Mouse (Mus musculus) C2C12 (cell line): ENCODE measurements around the gene Dnaaf3. TPM values are rescaled to one million over a fixed set of nuclear protein-coding genes. Genes with fewer than 3 reads are reported as not detected.

Source experiments
- H3K27me3 ChIP-seq: one replicate; pipeline ENCODE4 v1.6.1; 2011; ENCODE audit not compliant: control insufficient read depth, insufficient read depth, insufficient read length
- H3K36me3 ChIP-seq: one replicate; pipeline ENCODE4 v1.6.1; 2011; ENCODE audit not compliant: control insufficient read depth, insufficient read depth
- H3K4me3 ChIP-seq: one replicate; pipeline ENCODE4 v1.5.1; 2011; ENCODE audit warnings: mild to moderate bottlenecking, control low read depth; ENCODE audit not compliant: poor library complexity, insufficient read depth, severe bottlenecking
- H3K79me2 ChIP-seq: one replicate; pipeline ENCODE4 v1.6.1; 2011; ENCODE audit not compliant: control insufficient read depth, insufficient read depth
- H3K79me3 ChIP-seq: one replicate; pipeline ENCODE4 v1.6.1; 2011; ENCODE audit warnings: low read depth, control low read depth
- H3ac ChIP-seq: one replicate; pipeline ENCODE3; 2011; ENCODE audit warnings: low read depth; ENCODE audit not compliant: control insufficient read depth, insufficient read length
- CEBPB ChIP-seq: IDR thresholded peaks from one replicate; pipeline ENCODE4 v1.6.1; 2011; ENCODE audit warnings: low read depth, mild to moderate bottlenecking, control low read depth, moderate library complexity
- CTCF ChIP-seq: IDR thresholded peaks from one replicate; pipeline ENCODE4 v1.5.1; 2011; ENCODE audit not compliant: control insufficient read depth, insufficient read depth, insufficient read length
- FOSL1 ChIP-seq: IDR thresholded peaks from one replicate; pipeline ENCODE4 v1.8.0; 2011; ENCODE audit warnings: mild to moderate bottlenecking, low read length; ENCODE audit not compliant: poor library complexity, insufficient read depth, severe bottlenecking
- MAX ChIP-seq: IDR thresholded peaks from one replicate; pipeline ENCODE4 v1.6.1; 2011; ENCODE audit warnings: mild to moderate bottlenecking, control low read depth
- MYOD1 ChIP-seq: IDR thresholded peaks from one replicate; pipeline ENCODE4 v1.6.1; 2011; ENCODE audit warnings: low read depth; ENCODE audit not compliant: control insufficient read depth, insufficient read length
- MYOG ChIP-seq: IDR thresholded peaks from one replicate; pipeline ENCODE4 v1.6.1; 2011; ENCODE audit not compliant: control insufficient read depth, insufficient read length; ENCODE audit errors: extremely low read depth
- USF1 ChIP-seq: IDR thresholded peaks from one replicate; pipeline ENCODE4 v1.6.1; 2011; ENCODE audit warnings: low read depth, mild to moderate bottlenecking, control low read depth, moderate library complexity
- polyA plus RNA-seq: library from polyadenylated mRNA; unstranded; fragments of >200 nt; fragmentation: generic; extraction: Trizol; gene quantifications from one replicate; pipeline ENCODE4 v1.2.1, GENCODE M21; 2012; ENCODE audit warnings: missing spikeins

The Dnaaf3 gene
- polyA plus RNA-seq, 1 experiment = 1.4 TPM

DNA sequence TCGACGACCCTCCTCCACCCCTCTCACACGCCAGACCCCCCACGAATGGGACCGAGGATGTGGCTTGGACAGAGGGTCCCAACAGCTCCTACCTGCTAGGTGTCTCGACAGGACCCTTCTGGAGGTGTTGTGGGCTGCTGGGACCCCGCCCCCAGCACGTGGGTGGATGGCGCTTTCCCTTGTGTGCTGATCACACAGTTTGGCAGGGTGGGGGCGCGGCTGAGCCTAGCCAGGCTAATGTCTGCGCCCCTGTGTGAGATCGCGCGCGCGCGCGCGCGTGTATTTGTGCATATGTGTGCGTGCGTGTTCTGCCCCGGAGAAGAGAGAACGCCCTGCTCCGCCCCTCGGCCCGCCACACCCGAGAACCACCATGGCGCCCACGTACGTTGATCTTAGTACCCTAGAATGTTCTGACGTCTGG is 15.0 kb upstream of the Dnaaf3 start, which contains the start of gene Syt5:
Gene Syt5, minus strand, starts transcription at position 321 of the 421 bp plus-strand sequence.
- H3K79me3 ChIP-seq = no peaks in the 10 kb centered on the region
- TF ChIP-seq MYOD1 (no peak), CEBPB (no peak), FOSL1 (no peak), MAX (no peak), USF1 (no peak), CTCF (no peak), MYOG (no peak)
- H3K36me3 ChIP-seq = no peaks in the 10 kb centered on the region
- no peaks in the 10 kb centered on the region for H3K79me2 ChIP-seq
- no peak within 1 kb of the TSS for H3K4me3 ChIP-seq
- H3ac ChIP-seq = no peak within 1 kb of the TSS
- H3K27me3 ChIP-seq = peaks cover 21% of the 10 kb centered on the region

DNA sequence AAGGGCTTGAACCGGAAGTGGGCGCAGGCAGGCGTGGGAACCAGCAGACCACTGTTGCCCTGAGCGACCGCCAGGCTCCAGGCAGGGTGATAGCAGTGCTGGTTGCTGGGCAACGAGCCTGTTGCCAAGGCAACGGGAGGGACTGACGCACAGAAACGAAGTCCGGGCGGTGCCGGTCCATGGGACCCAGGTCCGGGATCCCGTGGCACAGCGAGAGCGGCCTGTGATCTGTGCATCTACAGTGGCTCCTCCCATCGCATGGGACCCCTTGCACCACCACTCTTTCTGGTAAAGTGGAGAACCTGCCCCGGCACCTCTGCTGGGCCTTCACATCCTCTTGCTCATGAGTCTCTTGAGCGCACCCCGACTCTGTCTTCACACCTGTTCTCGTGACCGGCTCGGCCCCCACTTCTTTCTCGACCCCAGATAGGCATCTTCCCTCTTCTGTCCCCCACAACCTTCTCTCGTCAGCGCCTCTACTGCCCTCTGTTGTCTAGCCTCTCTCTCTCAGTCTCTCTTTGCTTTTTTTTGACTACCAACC is 14.4 kb upstream of the Dnaaf3 start:
- no peaks in the 10 kb centered on the region for H3K36me3 ChIP-seq
- peaks cover 22% of the 10 kb centered on the region for H3K27me3 ChIP-seq
- TF ChIP-seq MYOG (no peak), CEBPB (no peak), MYOD1 (no peak), USF1 (no peak), FOSL1 (no peak), MAX (no peak), CTCF (no peak)
- H3K79me3 ChIP-seq = no peaks in the 10 kb centered on the region
- no peaks in the 10 kb centered on the region for H3K79me2 ChIP-seq
- H3K4me3 ChIP-seq = no peak overlapping the region
- no peak overlapping the region for H3ac ChIP-seq

DNA sequence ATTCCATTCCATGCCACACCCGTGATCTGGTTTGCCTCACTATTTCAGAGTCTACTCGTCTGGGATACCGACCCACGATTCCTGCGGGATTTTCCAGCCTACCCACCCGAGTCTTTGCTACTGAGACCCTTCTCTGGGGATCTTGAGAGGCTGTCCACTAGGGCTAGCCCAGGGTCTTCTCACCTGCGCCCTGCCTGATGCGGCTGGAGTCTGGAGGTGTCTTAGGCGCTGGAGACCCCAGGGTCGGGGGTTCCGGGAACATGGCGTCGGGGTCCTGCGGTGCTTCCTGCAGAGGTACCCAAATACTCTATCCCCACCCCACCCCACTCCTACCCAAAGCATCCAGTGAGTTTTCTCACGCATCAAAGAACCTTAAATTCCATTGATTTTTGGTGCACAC is 13.8 kb upstream of the Dnaaf3 start:
- Histone ChIP-seq H3K36me3 (no peaks in the 10 kb centered on the region), H3K79me2 (no peaks in the 10 kb centered on the region), H3K4me3 (no peak overlapping the region), H3K79me3 (no peaks in the 10 kb centered on the region), H3K27me3 (peaks cover 17% of the 10 kb centered on the region), H3ac (no peak overlapping the region)
- TF ChIP-seq CTCF (no peak), CEBPB (no peak), MAX (no peak), MYOG (no peak)

DNA sequence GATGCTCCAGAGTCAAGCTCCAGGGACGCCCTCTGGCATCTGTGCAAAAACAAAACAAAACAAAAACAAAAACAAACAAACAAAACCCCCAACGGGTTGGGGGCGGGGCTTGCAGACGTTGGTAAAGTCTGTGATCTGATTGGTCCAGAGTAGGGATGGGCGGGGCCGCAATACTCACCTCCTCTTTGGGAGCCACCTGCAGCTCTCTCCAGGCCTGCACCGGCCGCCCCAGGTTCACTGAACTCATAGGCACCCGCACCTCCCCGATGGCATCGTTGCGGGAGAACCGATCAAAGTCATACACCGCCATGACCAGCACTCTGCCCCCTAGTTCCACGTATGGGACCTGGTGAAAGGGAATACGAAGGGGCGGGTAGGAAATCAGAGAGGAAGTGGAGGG is 9.8 kb upstream of the Dnaaf3 start:
- H3K4me3 ChIP-seq = no peak overlapping the region
- H3K36me3 ChIP-seq = no peaks in the 10 kb centered on the region
- H3K27me3 ChIP-seq = peaks cover 11% of the 10 kb centered on the region
- H3ac ChIP-seq = no peak overlapping the region
- TF ChIP-seq MYOG (no peak), USF1 (no peak), MAX (no peak), CEBPB (no peak), FOSL1 (no peak), CTCF (no peak), MYOD1 (no peak)
- no peaks in the 10 kb centered on the region for H3K79me3 ChIP-seq
- H3K79me2 ChIP-seq = no peaks in the 10 kb centered on the region

DNA sequence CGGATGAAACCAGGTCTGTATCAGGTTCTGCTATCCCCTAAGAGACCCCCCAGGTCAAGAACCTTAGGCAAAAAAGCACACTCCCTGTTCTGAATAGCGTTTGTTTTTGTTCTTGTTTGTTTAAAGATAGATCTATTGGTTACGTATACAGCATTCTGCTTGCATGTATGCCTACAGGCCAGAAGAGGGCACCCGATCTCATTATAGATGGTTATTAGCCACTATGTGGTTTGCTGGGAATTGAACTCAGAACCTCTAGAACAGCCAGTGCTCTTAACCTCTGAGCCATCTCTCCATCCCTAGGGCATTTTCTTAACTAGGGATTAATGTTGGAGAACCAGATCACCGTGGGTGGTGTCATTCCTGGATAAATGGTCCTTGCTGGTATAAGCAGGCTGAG is 9.1 kb upstream of the Dnaaf3 start:
- Histone ChIP-seq H3K36me3 (no peaks in the 10 kb centered on the region), H3K79me2 (no peaks in the 10 kb centered on the region), H3K27me3 (peaks cover 11% of the 10 kb centered on the region), H3ac (no peak overlapping the region), H3K79me3 (no peaks in the 10 kb centered on the region), H3K4me3 (no peak overlapping the region)
- no peak for TF ChIP-seq MAX
- TF ChIP-seq CEBPB = no peak
- TF ChIP-seq MYOG = no peak
- TF ChIP-seq USF1 = no peak
- no peak for TF ChIP-seq MYOD1
- TF ChIP-seq FOSL1 = no peak
- no peak for TF ChIP-seq CTCF

DNA sequence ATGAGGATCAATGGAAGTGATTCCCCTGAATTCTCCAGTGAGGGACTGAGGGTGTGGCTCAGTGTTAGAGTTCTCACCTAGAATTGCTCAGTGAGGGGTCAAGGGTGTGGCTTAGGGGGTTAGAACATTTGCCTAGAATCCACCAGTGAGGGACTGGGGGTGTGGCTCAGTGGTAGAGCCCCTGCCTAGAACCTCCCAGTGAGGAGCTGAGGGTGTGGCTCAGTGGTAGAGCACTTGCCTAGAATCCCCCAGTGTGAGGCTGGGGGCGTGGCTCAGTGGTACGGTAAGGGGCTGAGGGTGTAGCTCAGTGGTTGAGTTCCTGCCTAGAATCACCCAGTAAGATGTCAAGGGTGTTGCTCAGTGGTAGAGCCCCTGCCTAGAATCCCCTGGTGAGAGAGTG is 6.8 kb upstream of the Dnaaf3 start:
- no peak overlapping the region for H3K4me3 ChIP-seq
- no peaks in the 10 kb centered on the region for H3K79me3 ChIP-seq
- H3K36me3 ChIP-seq = no peaks in the 10 kb centered on the region
- TF ChIP-seq MAX = no peak
- TF ChIP-seq CTCF = no peak
- no peak for TF ChIP-seq CEBPB
- TF ChIP-seq MYOG = no peak
- no peak for TF ChIP-seq FOSL1
- TF ChIP-seq USF1 = no peak
- TF ChIP-seq MYOD1 = no peak
- no peaks in the 10 kb centered on the region for H3K79me2 ChIP-seq
- H3K27me3 ChIP-seq = peaks cover 11% of the 10 kb centered on the region
- no peak overlapping the region for H3ac ChIP-seq
